ENCODE assay signal across 18 mouse cellular contexts in the genomic region with DNA sequence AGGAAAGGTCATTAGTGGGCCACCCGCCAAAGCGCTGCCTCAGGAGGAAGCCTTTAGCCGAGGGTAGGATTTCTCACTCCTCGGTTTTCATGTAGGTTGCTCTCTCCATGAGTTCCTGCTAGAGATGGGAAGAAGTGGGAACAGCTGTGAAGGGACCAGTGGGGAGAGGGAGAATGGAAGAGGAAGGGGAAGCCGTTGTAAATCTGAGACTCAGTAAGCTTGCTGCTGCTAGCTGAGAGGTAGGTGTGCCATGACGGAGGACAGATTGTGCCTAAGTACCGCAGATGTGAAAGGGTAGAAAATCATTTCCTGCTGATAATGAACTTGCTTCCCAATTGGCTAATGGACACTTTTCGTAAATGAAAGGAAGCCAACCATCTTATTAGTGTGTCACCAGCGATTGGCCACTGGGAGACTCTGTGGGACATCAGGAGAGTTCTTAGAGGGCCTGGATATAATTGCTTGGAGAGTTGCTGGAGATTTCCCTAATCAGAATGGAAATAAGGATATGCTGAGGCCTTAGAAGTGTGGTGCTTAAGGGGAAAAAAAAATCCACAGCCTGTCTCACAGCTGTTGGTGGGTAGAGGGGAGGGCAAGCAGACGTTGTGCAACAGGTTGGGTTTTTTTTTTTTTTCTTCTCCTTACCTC. TPM values are rescaled to one million over a fixed set of nuclear protein-coding genes. Genes with fewer than 3 reads are reported as not detected.
"Had no signal": no experiment of that assay in that cellular context is flagged by ENCODE, and none has a peak within 500 bp of the region (broad histone marks: within the 10 kb centered on the region; RNA-seq: fewer than 3 reads in every experiment).

No protein-coding gene starts in this region.

- H3K4me2 ChIP-seq: limb, embryonic 15.5 days; liver, embryonic 12.5 days had no signal

- ATAC-seq: intestine, postnatal 0 days; liver, embryonic 12.5 days had no signal

- H3K9ac ChIP-seq: limb, embryonic 15.5 days; liver, embryonic 12.5 days had no signal

- H3K36me3 ChIP-seq: limb, embryonic 15.5 days; liver, embryonic 12.5 days had no signal

- H3K27ac ChIP-seq: left cerebral cortex, adult 2 months; limb, embryonic 15.5 days; liver, embryonic 12.5 days; stomach, postnatal 0 days had no signal

- H3K4me3 ChIP-seq: left cerebral cortex, adult 2 months; limb, embryonic 15.5 days; liver, embryonic 12.5 days had no signal

- H3K4me1 ChIP-seq: limb, embryonic 15.5 days; liver, embryonic 12.5 days had no signal

- DNase-seq: kidney, adult 8-10 months; kidney, postnatal 25 days; lung, postnatal 10 days; thymus, adult 18-20 months; thymus, postnatal 14 days had no signal

- H3K9me3 ChIP-seq: limb, embryonic 15.5 days; liver, embryonic 12.5 days had no signal

RNA-seq across cellular contexts. Expression of a gene that starts 4.5 kb away (rescaled TPM):
- total RNA-seq: layer of hippocampus, postnatal 25 days; left cerebral cortex, postnatal 25 days; neutrophil, adult 5-6 weeks had no signal
- polyA plus RNA-seq: intestine, postnatal 0 days; kidney, embryonic 16.5 days; limb, embryonic 15.5 days; liver, embryonic 12.5 days; liver, embryonic 16.5 days; stomach, postnatal 0 days had no signal

RNA-seq across cellular contexts. Expression of a gene that starts 47.6 kb away (rescaled TPM):
- total RNA-seq: layer of hippocampus, postnatal 25 days had no signal
- polyA plus RNA-seq: intestine, postnatal 0 days; kidney, embryonic 16.5 days; limb, embryonic 11.5 days; limb, embryonic 15.5 days; liver, embryonic 12.5 days; liver, embryonic 16.5 days; midbrain, postnatal 0 days; neural tube, embryonic 11.5 days; stomach, postnatal 0 days had no signal

RNA-seq across cellular contexts. Expression of a gene that starts 49.9 kb away (rescaled TPM):
- total RNA-seq: layer of hippocampus, postnatal 25 days; left cerebral cortex, adult 2 months; neutrophil, adult 5-6 weeks had no signal
- polyA plus RNA-seq: intestine, postnatal 0 days; kidney, embryonic 16.5 days; limb, embryonic 15.5 days; liver, embryonic 12.5 days; liver, embryonic 16.5 days; midbrain, postnatal 0 days; neural tube, embryonic 11.5 days; stomach, postnatal 0 days had no signal
